Mouse (Mus musculus) heart, embryonic 12.5 days (tissue): ENCODE data around the gene Snd1. TPM values are rescaled to one million over a fixed set of nuclear protein-coding genes. Genes with fewer than 3 reads are reported as not detected.

Source experiments
- ATAC-seq: fragments of 200-750 bp; cut with Nextera tagmentation; 2 replicates; pipeline ENCODE4 v1.8.0; 2017; ENCODE audit warnings: moderate TSS enrichment, moderate library complexity; ENCODE audit not compliant: insufficient number of reproducible peaks, low FRiP score
- H3K27ac ChIP-seq: fragments of 300-500 bp; sonication (generic); 2 replicates; pipeline ENCODE4 v1.5.1; 2016; ENCODE audit warnings: mild to moderate bottlenecking, moderate library complexity; ENCODE audit not compliant: poor library complexity, severe bottlenecking
- H3K27me3 ChIP-seq: fragments of 300-500 bp; sonication (generic); replicated peaks from 2 replicates; pipeline ENCODE4 v1.6.1; 2016; ENCODE audit warnings: mild to moderate bottlenecking, moderate library complexity
- H3K36me3 ChIP-seq: fragments of 300-500 bp; sonication (generic); 2 replicates; pipeline ENCODE4 v1.6.1; 2016; ENCODE audit warnings: mild to moderate bottlenecking, moderate library complexity
- H3K4me1 ChIP-seq: fragments of 300-500 bp; sonication (generic); replicated peaks from 2 replicates; pipeline ENCODE4 v1.6.1; 2016; ENCODE audit warnings: mild to moderate bottlenecking
- H3K4me2 ChIP-seq: fragments of 300-500 bp; sonication (generic); 2 replicates; pipeline ENCODE4 v1.6.1; 2016; ENCODE audit warnings: mild to moderate bottlenecking, moderate library complexity
- H3K4me3 ChIP-seq: fragments of 300-500 bp; sonication (generic); 2 replicates; pipeline ENCODE4 v1.5.1; 2016; ENCODE audit warnings: mild to moderate bottlenecking
- H3K9ac ChIP-seq: fragments of 300-500 bp; sonication (generic); 2 replicates; pipeline ENCODE4 v1.6.1; 2016; ENCODE audit warnings: mild to moderate bottlenecking, moderate library complexity
- H3K9me3 ChIP-seq: fragments of 300-500 bp; sonication (generic); replicated peaks from 2 replicates; pipeline ENCODE4 v1.6.1; 2016; ENCODE audit warnings: mild to moderate bottlenecking, moderate library complexity
- WGBS: fragments of 180-500 bp; shearing (Covaris S2); methylation state at CpG from one replicate; pipeline ENCODE4 v1.1.7; 2016; 5-methylcytosine and 5-hydroxymethylcytosine counted together
- polyA plus RNA-seq: library from polyadenylated mRNA; unstranded; fragments of >200 nt; fragmentation: Nextera tagmentation; extraction: Ambion mirVana; gene quantifications from 2 replicates; pipeline ENCODE4 v1.2.1, GENCODE M21; 2016

The Snd1 gene
- polyA plus RNA-seq, 1 experiment from 2014 or later, result 95.2 TPM

DNA sequence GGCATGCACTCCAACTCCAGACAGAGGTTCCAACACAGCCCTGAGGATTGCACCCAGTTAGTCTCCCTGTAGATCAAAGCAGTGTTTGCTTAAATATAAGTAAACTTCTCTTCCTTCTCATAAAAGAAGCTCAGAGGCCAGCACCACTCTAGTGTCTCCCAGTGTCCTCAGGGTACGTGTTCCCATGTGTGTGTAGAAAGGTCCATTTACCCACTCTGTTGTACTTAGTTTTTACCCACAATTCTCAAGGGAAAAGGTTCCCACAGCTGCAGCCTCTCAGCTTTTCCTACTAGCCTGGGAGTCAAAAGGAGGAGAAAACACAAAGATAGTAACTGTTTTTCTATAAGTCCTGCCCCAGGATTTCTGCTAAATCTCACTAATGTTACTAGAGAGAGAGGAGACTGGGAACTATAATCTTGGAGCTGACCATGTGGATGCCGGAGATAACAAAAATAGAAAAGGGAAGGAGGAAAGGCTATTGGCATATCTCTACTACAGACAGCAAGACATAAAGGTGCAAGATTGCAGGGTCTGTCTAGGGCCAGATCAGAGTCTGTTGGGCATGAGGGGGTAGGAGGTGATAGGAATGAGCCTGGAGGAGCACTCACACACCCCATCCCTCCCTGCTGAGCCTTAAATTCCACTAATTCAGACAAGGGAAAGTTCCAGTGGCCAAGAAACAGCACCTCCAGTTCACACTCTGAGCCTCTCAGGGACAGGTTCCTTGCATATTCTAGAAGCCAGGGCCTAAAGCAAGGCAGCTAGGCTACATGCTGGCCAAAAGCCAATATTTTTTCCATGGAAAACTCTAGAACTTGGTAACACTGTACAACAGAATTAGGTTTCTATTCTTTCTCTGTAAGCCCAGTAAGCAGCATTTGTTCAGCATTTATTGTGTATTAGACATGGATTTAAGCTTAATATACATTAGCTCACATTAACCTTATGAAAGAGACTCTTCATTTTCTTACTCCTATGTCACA is 382.6 kb downstream of the Snd1 start:
- 21% methylated on average over 2 of the region's 2 CpGs for WGBS
- no peak overlapping the region for H3K4me3 ChIP-seq
- H3K9ac ChIP-seq, result no peak overlapping the region
- peak overlapping the region; percentile 56 for H3K27ac ChIP-seq
- no peaks in the 10 kb centered on the region for H3K9me3 ChIP-seq
- peak; percentile 43; the same call in 1 of the 2 replicates for ATAC-seq
- no peaks in the 10 kb centered on the region for H3K27me3 ChIP-seq
- H3K4me2 ChIP-seq, result no peak overlapping the region
- no peaks in the 10 kb centered on the region for H3K36me3 ChIP-seq
- H3K4me1 ChIP-seq, result peaks cover 70% of the 10 kb centered on the region

DNA sequence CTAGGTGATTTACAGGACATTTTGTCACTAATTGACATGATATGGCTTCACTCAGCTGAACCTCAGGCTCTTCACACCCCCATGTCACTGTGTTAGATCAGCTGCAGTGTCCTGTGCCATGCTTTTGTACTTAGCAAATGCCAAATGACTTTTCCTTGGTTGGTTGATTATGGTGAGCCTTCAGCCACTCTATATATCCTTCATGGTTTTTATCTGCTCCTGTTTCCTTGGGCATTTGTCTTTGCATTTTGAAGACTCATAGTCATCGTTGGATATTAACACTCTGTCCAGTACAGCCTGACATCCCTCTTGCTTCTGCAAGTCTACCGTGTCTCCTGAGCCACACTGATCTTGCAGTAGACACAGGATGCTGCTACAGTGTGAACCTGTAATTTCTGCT is 384.2 kb downstream of the Snd1 start:
- no peak overlapping the region for H3K4me2 ChIP-seq
- H3K4me3 ChIP-seq, result no peak overlapping the region
- no peaks in the 10 kb centered on the region for H3K9me3 ChIP-seq
- no peaks in the 10 kb centered on the region for H3K36me3 ChIP-seq
- H3K4me1 ChIP-seq, result peaks cover 57% of the 10 kb centered on the region
- no peak for ATAC-seq
- 88% methylated on average over 2 of the region's 2 CpGs for WGBS
- H3K9ac ChIP-seq, result no peak overlapping the region
- H3K27me3 ChIP-seq, result no peaks in the 10 kb centered on the region
- H3K27ac ChIP-seq, result no peak overlapping the region

DNA sequence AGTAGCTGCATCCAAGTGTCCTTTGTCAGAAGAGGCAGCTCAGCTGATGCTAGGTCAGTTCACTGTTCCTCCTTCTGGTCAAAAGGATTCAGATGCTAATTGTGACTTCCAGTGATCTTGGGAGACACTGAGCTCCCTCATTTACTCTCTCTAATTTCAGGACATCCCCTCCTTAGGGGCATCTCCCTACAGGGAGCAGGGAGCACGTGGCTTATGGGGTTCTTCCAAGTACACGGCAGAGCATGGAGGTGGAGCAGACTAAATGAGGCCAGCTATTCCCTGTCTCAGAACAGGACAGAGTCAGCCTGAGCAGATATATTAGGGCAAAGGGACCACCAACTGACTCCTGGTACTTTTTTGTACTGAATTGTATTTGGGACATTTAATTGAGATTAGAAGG is 385.5 kb downstream of the Snd1 start:
- no peaks in the 10 kb centered on the region for H3K27me3 ChIP-seq
- 73% methylated on average over 2 of the region's 2 CpGs for WGBS
- no peak for ATAC-seq
- H3K27ac ChIP-seq, result no peak overlapping the region
- H3K4me3 ChIP-seq, result no peak overlapping the region
- H3K36me3 ChIP-seq, result no peaks in the 10 kb centered on the region
- H3K9ac ChIP-seq, result no peak overlapping the region
- no peak overlapping the region for H3K4me2 ChIP-seq
- no peaks in the 10 kb centered on the region for H3K9me3 ChIP-seq
- H3K4me1 ChIP-seq, result peaks cover 45% of the 10 kb centered on the region

DNA sequence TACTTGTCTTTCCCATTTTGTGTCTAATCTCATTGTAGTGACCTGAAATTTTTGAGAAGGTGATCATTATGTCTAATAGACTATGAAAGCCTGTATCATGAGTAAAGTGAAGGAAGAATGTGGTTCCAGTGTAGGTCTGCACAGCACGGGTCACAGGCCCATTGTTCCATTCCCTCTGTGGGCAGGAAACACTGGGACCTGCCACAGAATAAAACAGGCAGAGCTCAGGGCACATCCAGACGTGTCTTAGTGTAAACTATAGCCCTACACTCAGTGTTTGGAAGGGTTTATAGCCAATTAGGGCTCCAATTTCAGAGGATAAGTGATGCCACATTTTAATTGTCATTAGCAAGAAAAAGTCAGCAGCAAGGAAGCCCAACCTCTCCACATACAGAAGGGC is 386.0 kb downstream of the Snd1 start:
- no peaks in the 10 kb centered on the region for H3K36me3 ChIP-seq
- 60% methylated on average over 2 of the region's 2 CpGs for WGBS
- H3K27me3 ChIP-seq, result no peaks in the 10 kb centered on the region
- no peak overlapping the region for H3K4me2 ChIP-seq
- no peak for ATAC-seq
- H3K4me3 ChIP-seq, result no peak overlapping the region
- H3K4me1 ChIP-seq, result peaks cover 42% of the 10 kb centered on the region
- no peak overlapping the region for H3K27ac ChIP-seq
- H3K9ac ChIP-seq, result no peak overlapping the region
- H3K9me3 ChIP-seq, result no peaks in the 10 kb centered on the region

DNA sequence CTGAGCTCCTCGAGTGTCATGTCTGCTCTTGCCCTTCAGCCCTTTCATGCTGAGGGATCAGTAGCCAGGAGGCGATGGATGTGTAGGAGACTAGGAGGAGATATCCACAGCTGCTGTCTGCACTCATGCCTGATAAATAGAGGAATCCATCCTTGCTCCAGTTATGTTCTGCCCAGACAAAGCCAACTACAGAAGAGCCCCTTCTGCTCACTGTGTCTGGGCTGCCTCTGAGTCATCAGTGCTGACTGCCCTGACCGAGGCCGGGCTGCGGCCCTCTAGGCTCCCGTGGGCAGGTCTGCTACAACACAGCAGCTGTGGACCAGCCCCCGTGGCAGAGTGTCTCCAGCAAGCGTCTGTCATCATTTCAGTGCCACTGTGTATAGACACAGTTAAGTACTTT is 387.4 kb downstream of the Snd1 start:
- Histone ChIP-seq H3K27me3 (no peaks in the 10 kb centered on the region), H3K9me3 (no peaks in the 10 kb centered on the region), H3K9ac (no peak overlapping the region), H3K4me1 (peaks cover 36% of the 10 kb centered on the region), H3K27ac (no peak overlapping the region), H3K36me3 (no peaks in the 10 kb centered on the region), H3K4me3 (no peak overlapping the region), H3K4me2 (no peak overlapping the region)
- ATAC-seq, result no peak
- WGBS, result 42% methylated on average over 8 of the region's 8 CpGs

DNA sequence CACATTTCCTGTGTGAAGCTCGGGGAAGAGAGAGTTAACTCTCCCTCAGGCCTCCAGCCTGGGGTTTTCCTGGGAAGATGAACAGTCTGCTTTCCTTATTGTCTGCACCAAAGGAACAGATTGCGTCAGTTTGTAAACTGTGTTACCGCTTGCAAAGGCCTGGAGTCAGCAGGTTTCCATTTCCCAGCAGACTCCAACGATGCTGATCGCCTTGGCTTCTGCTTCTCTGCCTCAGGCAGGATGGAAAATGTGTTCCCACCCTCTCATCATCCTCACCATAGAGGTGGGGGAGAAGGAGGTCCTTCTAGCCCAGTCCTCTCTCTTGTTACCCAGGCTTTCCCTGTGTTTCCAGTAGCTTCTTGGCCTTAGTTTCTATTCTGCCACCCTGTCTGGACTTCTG is 389.7 kb downstream of the Snd1 start:
- Histone ChIP-seq H3K4me1 (peaks cover 29% of the 10 kb centered on the region), H3K36me3 (no peaks in the 10 kb centered on the region), H3K4me2 (no peak overlapping the region), H3K27me3 (no peaks in the 10 kb centered on the region), H3K9ac (no peak overlapping the region), H3K4me3 (no peak overlapping the region), H3K9me3 (no peaks in the 10 kb centered on the region), H3K27ac (no peak overlapping the region)
- WGBS, result 55% methylated on average over 5 of the region's 5 CpGs
- no peak for ATAC-seq

DNA sequence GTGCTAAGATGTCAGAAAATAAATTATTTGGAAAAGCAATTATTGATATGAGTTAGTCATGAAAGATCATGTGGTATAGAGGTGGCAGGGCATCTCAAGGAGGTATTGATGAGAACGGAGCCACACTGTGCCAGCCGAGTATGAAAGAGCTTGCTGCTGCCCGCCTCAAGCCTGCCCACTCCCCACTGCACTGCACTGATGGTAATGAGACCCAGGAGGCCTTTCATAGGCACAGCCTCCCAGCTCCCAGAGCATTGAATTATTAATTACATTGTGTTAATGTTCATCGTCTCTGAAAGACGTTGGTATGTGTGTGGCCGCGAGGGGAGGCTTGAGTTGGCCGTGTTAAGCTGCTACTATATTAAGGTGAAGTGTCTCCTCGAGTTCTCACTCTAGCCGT is 390.2 kb downstream of the Snd1 start:
- no peaks in the 10 kb centered on the region for H3K9me3 ChIP-seq
- WGBS, result 79% methylated on average over 10 of the region's 10 CpGs
- no peak for ATAC-seq

DNA sequence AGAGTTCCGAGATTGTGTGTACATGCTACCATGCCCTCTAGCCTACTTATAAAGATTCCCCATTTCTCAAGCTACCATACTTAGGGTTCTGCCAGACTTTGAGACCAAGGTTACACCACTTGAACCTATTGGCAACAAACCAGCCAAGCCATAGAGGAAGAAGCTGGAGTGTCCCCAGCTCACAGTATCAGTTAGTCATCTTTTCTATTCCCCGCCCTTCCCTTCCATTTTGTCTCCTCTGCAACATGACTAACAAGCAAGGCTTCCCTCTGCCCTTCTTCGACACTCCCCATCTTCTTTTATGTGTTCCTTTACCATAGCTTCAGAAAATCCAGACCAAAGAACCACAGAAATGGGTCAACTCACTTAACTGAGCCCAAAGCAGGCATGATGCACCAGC is 391.3 kb downstream of the Snd1 start:
- Histone ChIP-seq H3K27me3 (no peaks in the 10 kb centered on the region), H3K27ac (no peak overlapping the region), H3K9me3 (no peaks in the 10 kb centered on the region), H3K4me3 (no peak overlapping the region), H3K4me1 (peaks cover 29% of the 10 kb centered on the region), H3K4me2 (no peak overlapping the region), H3K9ac (no peak overlapping the region), H3K36me3 (no peaks in the 10 kb centered on the region)
- ATAC-seq, result no peak
- WGBS, result 95% methylated on average over 3 of the region's 3 CpGs

More for the DNA sequence above, 390.2 kb downstream of the Snd1 start:
- Histone ChIP-seq H3K27ac (no peak overlapping the region), H3K4me1 (peaks cover 29% of the 10 kb centered on the region), H3K36me3 (no peaks in the 10 kb centered on the region), H3K27me3 (no peaks in the 10 kb centered on the region), H3K9ac (no peak overlapping the region), H3K4me2 (no peak overlapping the region), H3K4me3 (no peak overlapping the region)

DNA sequence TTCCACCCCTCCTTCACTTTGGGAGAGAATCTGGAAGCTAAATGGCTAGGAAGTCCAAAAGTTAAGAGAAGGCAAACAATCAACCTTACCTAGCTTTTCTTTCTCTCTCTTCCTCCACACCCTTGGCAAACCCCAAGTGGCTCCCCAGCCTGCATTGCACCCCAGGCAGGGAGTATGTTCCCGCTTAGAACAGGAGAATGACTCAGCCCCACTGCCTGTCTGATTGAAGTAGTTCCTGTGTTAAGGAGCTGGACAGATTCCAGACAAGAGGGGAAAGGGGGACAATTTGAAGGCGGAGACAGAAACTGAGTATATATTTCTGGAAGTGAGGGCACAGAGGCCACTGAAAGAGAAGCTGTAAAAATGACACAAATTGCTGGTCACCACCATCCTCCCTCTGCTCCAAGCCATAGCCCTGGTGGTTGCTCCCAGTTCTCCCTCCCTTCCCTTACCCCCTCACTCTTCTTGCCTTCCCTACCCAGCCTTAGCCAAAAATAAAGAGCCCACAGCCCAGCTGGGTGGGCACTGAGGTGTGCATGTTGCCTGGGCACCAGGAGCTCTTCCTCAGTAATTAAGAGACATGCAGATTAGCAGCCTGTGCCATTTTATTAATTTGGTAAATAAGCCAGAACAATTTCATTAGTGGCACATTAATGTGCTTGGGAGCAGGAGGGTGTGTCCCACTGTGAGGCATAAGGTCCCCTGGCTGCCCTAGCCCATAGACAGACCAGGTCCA is 392.7 kb downstream of the Snd1 start:
- H3K27ac ChIP-seq, result no peak overlapping the region

DNA sequence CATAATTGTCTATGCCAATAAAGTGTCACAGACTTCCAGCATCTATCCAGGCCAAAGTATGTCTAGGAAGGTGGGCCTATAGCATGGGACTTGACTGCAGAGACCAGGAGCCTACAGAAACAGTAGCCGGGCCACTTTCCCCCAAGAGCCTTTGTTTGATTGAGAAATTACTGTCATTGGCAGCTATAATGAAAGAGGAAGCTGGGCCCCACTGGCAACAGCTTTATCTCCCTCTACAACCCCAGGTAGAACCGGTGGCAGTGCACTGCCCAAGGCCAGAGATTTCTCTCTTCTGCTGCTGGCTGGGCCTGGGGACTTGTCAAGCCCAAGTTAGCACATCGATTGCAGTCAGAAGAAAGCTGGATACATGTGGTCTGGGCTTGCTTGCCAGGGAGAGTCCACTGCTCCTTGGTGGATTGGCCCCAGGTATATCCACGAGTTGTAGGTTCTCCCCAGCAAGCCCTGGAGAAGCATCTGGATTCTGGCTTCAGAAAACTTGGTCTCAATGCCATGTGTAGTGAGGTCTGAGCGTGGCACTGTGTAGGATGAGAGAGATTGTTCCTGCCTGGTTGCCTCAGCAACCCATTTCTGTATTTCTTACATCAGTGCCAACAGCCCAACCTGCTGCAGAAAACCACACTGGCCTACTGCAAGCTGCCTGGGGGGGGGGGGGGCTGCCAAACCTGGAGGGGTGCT is 396.9 kb downstream of the Snd1 start:
- peaks cover 19% of the 10 kb centered on the region for H3K36me3 ChIP-seq
- no peak for ATAC-seq

More for the DNA sequence above, 392.7 kb downstream of the Snd1 start:
- no peak overlapping the region for H3K4me3 ChIP-seq
- WGBS, result 27% methylated on average over 2 of the region's 2 CpGs
- H3K9ac ChIP-seq, result no peak overlapping the region
- H3K9me3 ChIP-seq, result no peaks in the 10 kb centered on the region
- no peak for ATAC-seq
- H3K27me3 ChIP-seq, result no peaks in the 10 kb centered on the region
- H3K36me3 ChIP-seq, result no peaks in the 10 kb centered on the region
- no peak overlapping the region for H3K4me2 ChIP-seq
- peaks cover 16% of the 10 kb centered on the region for H3K4me1 ChIP-seq

DNA sequence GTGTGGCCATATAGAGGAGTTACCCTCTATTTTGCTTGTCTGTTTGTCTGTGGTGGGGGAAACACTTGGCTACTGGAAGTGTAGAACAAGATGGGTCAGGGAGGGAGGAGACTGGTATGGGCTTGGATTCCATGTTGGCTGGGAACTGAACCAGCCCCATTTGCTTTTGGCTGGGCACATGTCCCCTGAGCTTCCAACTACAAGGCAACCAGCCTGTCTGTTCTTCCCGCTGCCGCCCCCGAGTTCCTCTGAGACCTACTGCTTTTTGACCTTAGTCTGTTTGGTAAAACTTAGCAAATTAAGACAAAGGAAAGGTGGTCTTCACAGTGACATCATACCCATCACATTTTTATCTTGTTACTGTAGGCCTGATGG is 397.5 kb downstream of the Snd1 start:
- 93% methylated on average over 3 of the region's 3 CpGs for WGBS
- Histone ChIP-seq H3K4me3 (no peak overlapping the region), H3K4me2 (no peak overlapping the region), H3K9ac (no peak overlapping the region), H3K9me3 (no peaks in the 10 kb centered on the region), H3K4me1 (peaks cover 8% of the 10 kb centered on the region), H3K27ac (no peak overlapping the region), H3K27me3 (no peaks in the 10 kb centered on the region), H3K36me3 (peaks cover 22% of the 10 kb centered on the region)
- no peak for ATAC-seq

More for the DNA sequence above, 396.9 kb downstream of the Snd1 start:
- H3K9ac ChIP-seq, result no peak overlapping the region
- peaks cover 13% of the 10 kb centered on the region for H3K4me1 ChIP-seq
- H3K27me3 ChIP-seq, result no peaks in the 10 kb centered on the region
- H3K4me2 ChIP-seq, result no peak overlapping the region
- H3K27ac ChIP-seq, result no peak overlapping the region
- WGBS, result 74% methylated on average over 5 of the region's 5 CpGs
- no peak overlapping the region for H3K4me3 ChIP-seq
- no peaks in the 10 kb centered on the region for H3K9me3 ChIP-seq
